Mouse (Mus musculus) small intestine, adult 2 months (tissue): ENCODE results near the gene Apol9a. TPM values are rescaled to one million over a fixed set of nuclear protein-coding genes. Genes with fewer than 3 reads are reported as not detected.
A peak's percentile ranks its signal among the peaks of the same experiment; 100 is the strongest.

Experiments used
- H3K27ac ChIP-seq: fragments of 200-500 bp; 2 replicates; pipeline ENCODE4 v1.5.1; 2012; ENCODE audit warnings: low read depth, low read length, control low read depth, inconsistent platforms; ENCODE audit not compliant: insufficient read depth
- H3K27me3 ChIP-seq: fragments of 200-500 bp; 2 replicates; pipeline ENCODE4 v1.6.1; 2012; ENCODE audit warnings: mild to moderate bottlenecking, moderate library complexity, low read length, inconsistent platforms; ENCODE audit not compliant: control insufficient read depth, insufficient read depth
- H3K36me3 ChIP-seq: fragments of 200-500 bp; 2 replicates; pipeline ENCODE4 v1.6.1; 2012; ENCODE audit warnings: mild to moderate bottlenecking, low read length, control low read depth, inconsistent platforms; ENCODE audit not compliant: control insufficient read depth, insufficient read depth
- H3K4me1 ChIP-seq: fragments of 200-500 bp; 2 replicates; pipeline ENCODE4 v1.6.1; 2012; ENCODE audit warnings: low read length, inconsistent platforms, mixed read lengths; ENCODE audit not compliant: control insufficient read depth, insufficient read depth, insufficient read length
- H3K4me3 ChIP-seq: fragments of 200-500 bp; 2 replicates; pipeline ENCODE4 v1.5.1; 2012; ENCODE audit warnings: low read depth, mild to moderate bottlenecking, control low read depth, inconsistent platforms, low read length, moderate library complexity
- CTCF ChIP-seq: fragments of 200-500 bp; IDR thresholded peaks from 2 replicates; pipeline ENCODE4 v1.5.1; 2012; ENCODE audit warnings: low read depth, mild to moderate bottlenecking, control low read depth, inconsistent platforms, low read length, moderate library complexity, mixed read lengths; ENCODE audit not compliant: insufficient replicate concordance, insufficient read length; ENCODE audit errors: extremely low read depth
- POLR2A ChIP-seq: fragments of 200-500 bp; IDR thresholded peaks from 2 replicates; pipeline ENCODE4 v1.6.1; 2012; ENCODE audit warnings: low read depth, mild to moderate bottlenecking, control low read depth, inconsistent platforms, low read length, moderate library complexity
- WGBS: fragments of 180-500 bp; shearing (Covaris S2); methylation state at CpG from one replicate; pipeline ENCODE4 v1.1.7; 2018; 5-methylcytosine and 5-hydroxymethylcytosine counted together
- polyA plus RNA-seq: library from polyadenylated mRNA; depleted of rRNA; stranded (reverse); fragments of >200 nt; gene quantifications from 2 replicates; pipeline ENCODE4 v1.2.3, GENCODE M21; 2012; rRNA removed

The Apol9a gene
- polyA plus RNA-seq, 1 experiment: 153 TPM

GRCm38 (mm10) chr15:77359905-77360304, 51.0 kb downstream of the Apol9a start:
- WGBS: 90% methylated on average over 8 of the region's 8 CpGs
- Histone ChIP-seq H3K27ac (peak overlapping the region; percentile 40), H3K4me3 (no peak overlapping the region)

GRCm38 (mm10) chr15:77359486-77359885, 51.4 kb downstream of the Apol9a start:
- Histone ChIP-seq H3K4me3 (no peak overlapping the region), H3K4me1 (peaks cover 14% of the 10 kb centered on the region), H3K27ac (peak overlapping the region; percentile 40), H3K27me3 (no peaks in the 10 kb centered on the region), H3K36me3 (no peaks in the 10 kb centered on the region)
- TF ChIP-seq CTCF (no peak), POLR2A (no peak)
- 21% methylated on average over 9 of the region's 9 CpGs for WGBS

More at GRCm38 (mm10) chr15:77359905-77360304, 51.0 kb downstream of the Apol9a start:
- no peaks in the 10 kb centered on the region for H3K36me3 ChIP-seq
- H3K4me1 ChIP-seq: peaks cover 14% of the 10 kb centered on the region
- no peak for TF ChIP-seq POLR2A
- no peak for TF ChIP-seq CTCF
- H3K27me3 ChIP-seq: no peaks in the 10 kb centered on the region

GRCm38 (mm10) chr15:77359084-77359483, 51.9 kb downstream of the Apol9a start:
- WGBS: 43% methylated on average over 6 of the region's 6 CpGs
- peaks cover 14% of the 10 kb centered on the region for H3K4me1 ChIP-seq
- no peaks in the 10 kb centered on the region for H3K36me3 ChIP-seq
- H3K27me3 ChIP-seq: no peaks in the 10 kb centered on the region
- H3K4me3 ChIP-seq: peak overlapping the region; percentile 30
- H3K27ac ChIP-seq: peak overlapping the region; percentile 40
- no peak for TF ChIP-seq POLR2A
- no peak for TF ChIP-seq CTCF

- peak; percentile 89 for TF ChIP-seq CTCF
- TF ChIP-seq POLR2A: peak; percentile 47; the same call in 1 of the 2 replicates
- H3K27me3 ChIP-seq: no peaks in the 10 kb centered on the region
- 8% methylated on average over 29 of the region's 29 CpGs for WGBS
- H3K4me3 ChIP-seq: peak overlapping the region; percentile 56
- H3K27ac ChIP-seq: peak overlapping the region; percentile 40
- peaks cover 14% of the 10 kb centered on the region for H3K4me1 ChIP-seq
- H3K36me3 ChIP-seq: no peaks in the 10 kb centered on the region
Measured at GRCm38 (mm10) chr15:77358320-77359040, 52.5 kb downstream of the Apol9a start.

- no peak overlapping the region for H3K27ac ChIP-seq
- H3K27me3 ChIP-seq: no peaks in the 10 kb centered on the region
- peaks cover 14% of the 10 kb centered on the region for H3K4me1 ChIP-seq
- 40% methylated on average over 11 of the region's 11 CpGs for WGBS
- TF ChIP-seq POLR2A (no peak), CTCF (no peak)
- no peaks in the 10 kb centered on the region for H3K36me3 ChIP-seq
- H3K4me3 ChIP-seq: no peak overlapping the region
Measured at GRCm38 (mm10) chr15:77356248-77356810, 54.6 kb downstream of the Apol9a start.

GRCm38 (mm10) chr15:77354848-77355551, 55.9 kb downstream of the Apol9a start:
- TF ChIP-seq POLR2A (no peak), CTCF (no peak)
- Histone ChIP-seq H3K27me3 (no peaks in the 10 kb centered on the region), H3K36me3 (no peaks in the 10 kb centered on the region), H3K4me1 (peaks cover 14% of the 10 kb centered on the region), H3K4me3 (no peak overlapping the region), H3K27ac (no peak overlapping the region)
- 93% methylated on average over 6 of the region's 6 CpGs for WGBS

- WGBS: 72% methylated on average over 4 of the region's 4 CpGs
- no peak for TF ChIP-seq POLR2A
- no peak for TF ChIP-seq CTCF
- peaks cover 9% of the 10 kb centered on the region; the same call in 1 of the 2 replicates for H3K4me1 ChIP-seq
- no peak overlapping the region for H3K27ac ChIP-seq
- H3K36me3 ChIP-seq: no peaks in the 10 kb centered on the region
- no peaks in the 10 kb centered on the region for H3K27me3 ChIP-seq
- H3K4me3 ChIP-seq: no peak overlapping the region
Measured at GRCm38 (mm10) chr15:77354496-77354847, 56.5 kb downstream of the Apol9a start.

Other genes starting within 250 kb of the Apol9a start
- gene Rbfox2, start 104.1 kb downstream of the Apol9a start, polyA plus RNA-seq: 25.1 and 34.7 TPM in 2 replicates
- gene Apol7a, start 12.0 kb downstream of the Apol9a start, polyA plus RNA-seq: 31.4 and 88.8 TPM in 2 replicates
- gene Apol7b, start 36.4 kb upstream of the Apol9a start, polyA plus RNA-seq: 0.49 and 0.62 TPM in 2 replicates
- gene Apol10a, start 65.9 kb upstream of the Apol9a start, polyA plus RNA-seq: 4.4 and 56.4 TPM in 2 replicates
- 0.13 TPM in 1 of 2 replicates, not detected in the other for gene Apol11a, start 97.1 kb upstream of the Apol9a start, polyA plus RNA-seq
- 15.3 and 19.6 TPM in 2 replicates for gene Apol7c, start 122.2 kb upstream of the Apol9a start, polyA plus RNA-seq
- gene 1700025B11Rik, start 150.8 kb upstream of the Apol9a start, polyA plus RNA-seq: not detected in 2 replicates
- 0.08 and 0.35 TPM in 2 replicates for gene Apol10b, start 185.0 kb upstream of the Apol9a start, polyA plus RNA-seq
- not detected in 2 replicates for gene Gm36245, start 188.1 kb upstream of the Apol9a start, polyA plus RNA-seq
- 0.22 TPM in 1 of 2 replicates, not detected in the other for gene Apol11b, start 232.2 kb upstream of the Apol9a start, polyA plus RNA-seq